Mouse (Mus musculus) fibroblast of lung, adult 2 months (primary cell): Measurements from ENCODE around the gene Ebf1.

Experiments used
- DNase-seq: peaks from one replicate; pipeline ENCODE4 v3.0.0-alpha.2; 2011; ENCODE audit warnings: low read depth

Ebf1 gene

DNA sequence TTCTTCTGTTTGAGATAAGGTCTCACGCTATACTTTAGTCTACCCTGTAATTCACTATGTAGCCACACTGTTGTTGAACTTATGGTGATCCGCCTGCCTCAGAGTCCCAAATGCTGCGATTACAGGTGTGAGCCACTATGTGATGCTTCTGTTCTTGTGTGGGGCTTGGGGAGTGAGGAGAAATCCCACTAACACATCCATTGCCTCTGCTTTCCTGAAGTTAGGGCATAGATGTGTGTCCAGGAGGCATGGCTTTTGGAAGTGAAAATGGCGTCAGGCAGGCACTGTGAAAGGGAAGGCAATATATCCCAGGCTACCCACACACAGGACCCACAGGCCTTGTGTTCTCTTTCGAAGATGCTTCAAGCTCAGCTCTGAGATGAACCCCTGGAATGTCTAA, 86.8 kb downstream of the Ebf1 start:
- DNase-seq = no peak

DNA sequence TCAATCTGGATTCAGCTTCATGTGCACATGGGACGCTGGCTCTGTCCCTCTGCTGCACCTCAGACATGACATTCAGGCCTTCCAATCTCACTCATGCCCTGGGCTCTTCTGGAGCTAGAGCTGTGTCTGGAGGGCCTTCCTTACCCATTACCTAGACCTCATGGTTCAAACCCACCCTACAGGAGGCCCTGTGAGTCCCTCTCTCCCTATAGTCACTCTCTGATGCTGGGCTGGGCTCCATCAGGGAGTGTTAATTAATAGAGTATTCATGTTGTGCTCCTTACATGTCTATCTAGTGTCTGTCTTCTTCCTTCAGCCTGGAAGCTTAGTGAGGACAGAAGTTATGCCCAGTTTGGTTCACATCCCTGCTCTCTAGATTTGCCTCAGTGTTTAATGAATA, 88.7 kb downstream of the Ebf1 start:
- DNase-seq = no peak

DNA sequence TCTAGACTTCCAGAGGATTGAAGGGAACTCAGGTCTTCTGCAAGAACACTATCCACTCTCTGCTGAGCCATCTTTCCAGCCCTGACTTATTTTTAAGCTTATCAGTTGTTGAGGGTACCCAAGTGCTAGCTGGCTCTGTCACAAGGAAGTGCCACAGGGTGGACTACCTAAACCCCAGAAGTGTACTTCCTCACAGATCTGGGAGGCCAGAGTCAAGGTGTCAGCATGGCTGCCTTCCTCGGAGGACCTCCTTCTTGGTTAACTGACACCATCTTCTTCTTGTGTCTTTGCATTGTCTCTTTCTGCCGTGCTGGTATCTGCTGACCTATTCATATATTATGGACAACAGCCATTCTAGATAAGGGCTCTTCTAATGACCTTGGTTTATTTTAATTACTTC, 89.3 kb downstream of the Ebf1 start:
- no peak for DNase-seq

DNA sequence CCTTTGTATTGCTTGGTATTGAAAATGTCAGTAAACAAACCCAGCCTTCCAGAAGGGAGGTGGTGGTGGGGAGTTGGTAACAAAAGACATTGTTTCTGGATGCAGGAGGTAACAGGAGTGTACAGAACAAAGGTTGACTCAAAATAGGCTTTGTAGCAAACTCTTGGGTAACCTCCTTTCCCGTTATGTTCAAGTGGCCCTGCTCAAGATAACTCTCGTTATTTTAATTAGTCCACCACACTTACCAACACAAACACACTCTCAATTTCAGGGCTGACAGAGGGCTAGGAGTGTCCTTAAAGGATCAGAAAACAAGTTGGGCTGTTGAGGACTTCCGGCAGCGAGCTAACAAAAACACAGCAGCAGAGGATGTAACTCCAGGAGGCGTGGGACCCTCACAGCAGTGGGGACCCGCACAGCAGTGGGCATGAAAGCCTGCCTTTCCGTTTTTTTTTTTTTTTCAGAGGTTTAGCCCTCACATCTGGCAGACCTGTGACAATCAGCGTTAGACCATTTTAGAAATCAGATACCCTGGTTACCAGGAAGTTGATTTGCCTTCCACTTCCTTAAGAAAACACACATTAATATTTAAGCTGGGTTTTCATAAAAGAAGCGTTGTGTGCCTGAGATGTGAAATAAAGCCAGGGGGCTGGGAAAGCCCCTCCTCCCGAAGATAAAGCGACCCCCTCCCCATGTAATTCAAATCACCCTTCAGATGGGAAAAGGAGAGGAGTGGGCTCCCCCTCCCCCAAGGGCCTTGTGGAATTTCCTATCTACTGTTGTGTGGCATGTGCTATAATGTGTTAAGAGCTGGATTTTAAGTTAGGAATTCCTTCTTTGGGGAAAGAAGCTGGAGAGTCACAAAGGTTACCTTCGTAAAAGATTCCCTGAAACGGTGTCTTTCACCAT, 90.5 kb downstream of the Ebf1 start:
- DNase-seq = no peak

DNA sequence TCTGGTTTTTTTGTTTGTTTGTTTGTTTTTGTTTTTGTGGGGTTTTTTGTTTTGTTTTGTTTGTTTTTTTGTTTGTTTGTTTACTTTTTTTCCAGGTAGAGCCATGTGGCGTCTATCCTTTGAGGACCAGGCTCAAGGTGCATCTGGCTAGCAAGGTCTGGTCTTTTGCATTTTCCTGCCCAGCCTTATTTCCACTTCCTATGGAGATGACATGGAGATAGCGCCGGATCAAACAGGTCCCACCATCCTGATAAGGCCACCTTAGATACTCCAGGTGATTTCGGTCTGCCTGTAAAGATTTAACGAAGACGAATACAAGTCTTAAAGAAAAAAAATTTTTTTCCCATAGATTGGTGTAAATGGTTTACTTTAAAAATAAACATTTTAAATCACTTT, 91.2 kb downstream of the Ebf1 start:
- no peak for DNase-seq

DNA sequence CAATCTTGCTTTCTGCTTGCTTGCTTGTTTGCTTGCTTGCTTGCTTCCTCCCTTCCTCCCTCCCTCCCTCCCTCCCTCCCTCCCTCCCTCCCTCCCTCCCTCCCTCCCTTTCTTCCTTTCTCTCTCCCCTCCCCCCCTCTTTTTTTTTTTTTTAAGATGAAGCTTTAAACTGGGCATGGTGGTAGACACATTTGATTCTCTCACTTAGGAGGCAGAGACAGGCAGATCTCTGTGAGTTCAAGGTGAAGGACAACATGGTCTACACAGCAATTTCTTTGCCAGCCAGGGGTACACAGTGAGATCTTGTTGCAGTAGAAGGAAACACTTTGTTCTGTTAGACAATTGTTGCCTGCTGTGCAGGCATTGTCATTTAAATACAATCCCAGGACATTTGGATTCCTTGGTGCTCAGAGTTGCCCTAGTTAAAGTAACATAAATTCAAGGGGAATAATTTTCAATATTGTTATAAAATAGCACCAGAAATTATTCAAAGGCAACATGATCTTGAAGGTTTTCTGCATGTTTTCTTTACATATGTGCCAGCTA, 92.0 kb downstream of the Ebf1 start:
- DNase-seq = no peak

DNA sequence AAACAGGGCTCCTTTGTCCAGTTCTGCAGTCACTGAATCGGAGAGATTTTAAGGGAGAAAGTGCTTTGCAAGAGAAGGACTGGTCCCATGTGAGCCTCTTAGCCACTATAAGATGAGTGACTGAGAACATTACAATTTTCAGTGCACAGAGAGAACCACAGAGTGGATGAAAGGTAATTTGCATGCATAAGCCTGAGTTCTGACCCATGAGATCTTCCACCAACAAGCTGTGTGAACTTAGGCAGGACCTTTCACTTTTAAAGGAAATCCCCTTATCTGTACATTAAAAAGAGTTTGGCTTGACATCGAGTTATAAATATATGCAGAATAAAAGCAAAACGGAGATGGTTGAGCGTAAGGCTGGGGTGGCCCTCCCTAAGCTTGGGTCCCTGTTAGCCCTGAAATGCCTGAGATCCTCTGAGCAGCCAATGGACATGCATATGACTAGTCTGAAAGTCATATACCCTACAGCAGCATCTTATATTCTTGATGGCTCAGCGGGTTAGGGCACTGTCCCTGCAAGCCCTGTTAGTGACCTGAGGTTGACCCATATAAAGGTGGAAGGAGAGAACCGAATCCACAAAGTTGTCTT, 92.8 kb downstream of the Ebf1 start:
- no peak for DNase-seq

DNA sequence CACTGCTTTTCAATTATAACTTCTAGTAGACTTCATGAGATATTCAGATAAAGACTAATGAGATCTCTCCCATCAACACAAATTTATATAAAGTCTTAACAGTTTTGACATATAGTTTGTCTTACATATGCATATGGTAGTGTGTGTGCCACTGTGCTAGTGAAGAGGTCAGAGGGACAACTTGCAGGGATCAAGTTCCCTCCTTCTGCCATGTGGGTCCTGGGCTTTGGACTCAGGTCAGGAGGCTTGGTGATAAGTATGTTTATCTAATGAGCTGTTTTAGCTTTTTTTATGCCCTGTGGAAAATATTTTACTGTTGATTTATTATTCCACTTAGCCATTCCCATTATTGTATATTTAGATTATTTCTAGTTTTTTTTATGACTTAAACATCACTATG, 93.7 kb downstream of the Ebf1 start:
- no peak for DNase-seq

DNA sequence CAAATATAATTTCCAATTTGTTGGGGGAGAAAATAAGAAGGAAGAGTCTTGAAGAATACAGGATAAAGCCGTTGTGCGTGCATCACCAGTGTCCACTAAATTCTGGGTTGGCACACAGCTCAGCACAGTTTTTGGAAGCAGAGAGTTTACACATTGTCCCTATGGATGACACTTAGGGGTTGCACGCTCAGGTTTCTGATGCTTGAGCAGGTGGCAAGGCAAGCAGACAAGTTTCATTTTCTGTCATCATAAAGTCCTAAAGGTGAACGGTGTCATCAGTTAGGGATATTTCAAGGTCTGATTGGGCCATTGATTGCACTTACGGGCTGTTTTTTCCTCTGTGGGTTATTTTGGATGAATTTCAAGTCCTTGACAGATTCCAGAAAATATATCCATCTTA, 97.1 kb downstream of the Ebf1 start:
- DNase-seq = no peak

DNA sequence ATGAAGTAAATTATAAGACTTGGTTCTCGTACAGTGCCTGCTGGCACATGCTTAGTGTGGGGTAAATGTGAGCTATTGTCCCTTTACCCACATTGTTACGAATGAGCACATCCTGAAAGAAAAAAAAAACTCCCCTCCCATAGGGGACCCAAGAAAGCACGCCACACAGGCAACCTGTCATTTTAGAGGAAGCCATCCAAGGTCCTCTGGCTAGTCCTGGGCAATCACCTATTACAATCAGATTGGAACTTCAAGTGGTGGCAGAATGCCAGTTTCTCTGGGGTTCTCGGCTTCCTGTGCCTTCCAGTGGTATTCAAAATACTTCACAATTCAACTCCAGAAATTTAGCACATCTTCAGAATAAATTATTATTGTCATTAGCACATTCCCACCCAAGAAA, 98.7 kb downstream of the Ebf1 start:
- no peak for DNase-seq

DNA sequence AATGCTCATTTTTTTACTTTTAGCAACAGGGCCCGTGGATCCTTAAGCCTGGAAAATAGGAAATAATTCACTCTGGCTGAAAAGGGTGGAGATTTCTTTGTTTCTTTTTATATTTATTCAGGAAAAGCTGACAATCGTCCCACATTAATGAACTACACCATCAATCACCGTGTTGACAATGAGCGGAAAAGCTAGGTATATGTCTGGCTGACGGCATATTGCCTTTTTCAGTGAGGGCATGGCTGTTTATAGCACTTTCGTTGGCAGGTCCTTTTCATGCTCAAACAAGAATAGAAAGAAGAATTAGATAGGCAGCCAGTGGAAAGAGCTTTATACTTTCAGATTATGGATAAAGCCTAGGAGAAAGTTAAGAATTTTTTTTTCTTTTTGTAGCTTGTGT, 99.8 kb downstream of the Ebf1 start:
- DNase-seq = no peak

DNA sequence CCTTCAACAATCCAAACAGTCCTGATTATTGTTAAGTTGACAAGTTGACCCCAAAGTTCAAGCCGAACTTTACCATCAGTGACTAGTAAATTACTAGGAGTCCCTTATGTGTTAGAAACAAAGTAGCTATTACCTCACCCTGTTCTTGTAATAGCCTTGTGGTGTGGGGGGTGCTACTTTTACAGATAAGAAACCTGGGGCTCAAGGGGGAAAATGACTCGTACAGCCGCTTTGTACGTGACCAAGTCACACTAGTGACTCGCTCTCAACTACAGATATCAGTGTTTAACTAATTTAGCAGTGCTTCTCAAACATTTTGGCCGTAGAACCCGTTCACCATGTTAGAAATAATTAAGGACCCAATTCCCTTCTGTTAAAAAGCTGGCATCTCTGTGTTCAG, 100.5 kb downstream of the Ebf1 start:
- DNase-seq = no peak

DNA sequence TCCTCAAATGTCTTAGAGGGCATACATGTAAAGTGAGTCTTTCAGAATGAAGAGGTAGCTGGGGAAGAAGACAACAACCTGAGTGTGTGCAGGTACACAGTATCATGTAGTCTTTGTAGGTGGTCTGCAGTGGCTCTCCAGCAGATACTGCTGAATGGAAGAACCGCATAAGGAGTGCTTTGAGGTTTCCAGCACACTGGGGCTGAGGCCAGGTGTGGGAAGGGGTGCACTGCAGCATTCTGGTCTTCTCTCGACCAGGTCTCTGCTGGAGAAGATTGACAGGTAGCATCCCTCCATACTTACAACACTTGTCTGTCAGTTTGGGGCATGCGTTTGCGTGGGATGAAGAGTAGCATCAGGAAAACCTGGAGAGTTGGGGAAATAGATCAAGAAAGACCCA, 104.9 kb downstream of the Ebf1 start:
- no peak for DNase-seq

DNA sequence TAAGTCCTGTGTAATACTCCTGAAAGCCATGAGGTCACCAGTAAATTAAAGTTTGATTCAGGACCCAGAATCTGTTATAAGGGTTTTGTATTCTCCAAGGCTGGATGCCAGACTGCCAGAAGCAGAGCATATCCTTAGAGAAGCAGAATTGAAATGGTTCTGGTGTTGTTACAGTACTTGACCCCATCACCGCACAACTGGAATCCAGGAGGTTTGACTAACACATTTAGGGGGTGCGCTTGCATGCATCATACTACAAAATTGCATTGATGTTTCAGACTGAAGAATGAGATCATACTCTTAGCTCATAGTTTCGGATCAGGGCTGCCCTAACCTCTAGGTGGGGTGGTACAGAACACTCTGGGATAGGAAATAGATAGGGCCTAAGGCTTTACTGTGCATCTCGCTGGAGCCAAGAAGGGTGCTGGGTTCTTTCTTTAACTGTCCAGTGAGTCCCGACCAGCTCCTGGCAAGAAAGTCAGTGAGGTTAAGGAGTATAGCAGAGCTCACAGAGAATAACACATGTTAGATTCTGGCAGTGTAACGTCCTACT, 106.9 kb downstream of the Ebf1 start:
- DNase-seq = no peak

DNA sequence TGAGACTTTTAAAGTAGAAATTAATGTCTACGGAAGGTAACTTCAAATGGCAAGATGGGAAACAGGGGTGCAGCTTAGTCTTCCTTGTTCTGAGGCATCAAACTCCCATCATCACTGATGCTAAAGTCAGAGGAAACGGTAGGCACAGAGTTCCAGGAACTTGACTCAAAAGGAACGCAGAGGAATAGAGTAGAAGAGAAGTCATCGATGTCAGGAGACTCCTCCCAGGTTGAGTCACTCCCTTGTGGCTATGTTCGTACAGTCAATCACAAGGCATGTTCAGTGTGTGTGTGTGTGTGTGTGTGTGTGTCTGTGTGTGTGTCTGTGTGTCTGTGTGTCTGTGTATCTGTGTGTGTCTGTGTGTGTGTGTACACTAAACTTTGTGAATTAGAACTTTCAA, 108.6 kb downstream of the Ebf1 start:
- peak; percentile 28 for DNase-seq

DNA sequence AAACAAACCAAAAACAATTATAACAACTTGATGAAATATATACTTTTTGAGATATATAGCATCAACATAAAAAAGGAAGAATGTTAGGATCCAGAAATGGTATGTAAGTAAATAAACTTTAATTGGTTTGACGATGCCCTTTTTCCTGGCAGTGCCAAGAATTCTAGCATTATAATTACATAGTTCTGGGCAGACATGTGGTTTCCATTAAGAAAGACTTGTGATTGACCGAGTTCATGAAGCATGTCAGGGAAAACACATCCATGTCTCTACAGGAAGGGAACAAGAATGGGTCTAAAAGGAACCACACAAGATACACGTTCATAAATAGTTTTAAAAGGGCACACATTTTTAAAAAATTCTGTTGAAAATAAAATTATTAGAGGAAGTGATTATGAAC, 110.3 kb downstream of the Ebf1 start:
- DNase-seq = no peak

DNA sequence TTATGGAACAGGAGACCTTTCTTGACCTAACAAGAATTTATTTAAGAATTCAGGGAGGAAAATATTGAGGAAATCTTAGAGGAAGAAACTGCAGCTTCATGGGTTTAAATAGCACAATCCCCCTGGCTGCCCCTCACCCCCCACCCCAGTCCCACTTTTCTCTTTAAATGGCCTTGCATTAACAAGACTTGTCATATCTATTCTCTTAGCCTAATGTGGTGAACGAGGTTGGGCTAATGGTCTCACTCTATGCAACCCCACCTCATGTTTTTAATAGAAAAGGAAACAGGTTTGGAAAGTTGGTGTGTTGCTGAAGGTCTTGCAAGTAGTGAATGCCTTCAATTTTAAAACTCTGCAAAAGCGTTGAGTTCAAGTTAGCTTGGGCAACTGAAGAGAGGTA, 110.7 kb downstream of the Ebf1 start:
- DNase-seq = no peak

DNA sequence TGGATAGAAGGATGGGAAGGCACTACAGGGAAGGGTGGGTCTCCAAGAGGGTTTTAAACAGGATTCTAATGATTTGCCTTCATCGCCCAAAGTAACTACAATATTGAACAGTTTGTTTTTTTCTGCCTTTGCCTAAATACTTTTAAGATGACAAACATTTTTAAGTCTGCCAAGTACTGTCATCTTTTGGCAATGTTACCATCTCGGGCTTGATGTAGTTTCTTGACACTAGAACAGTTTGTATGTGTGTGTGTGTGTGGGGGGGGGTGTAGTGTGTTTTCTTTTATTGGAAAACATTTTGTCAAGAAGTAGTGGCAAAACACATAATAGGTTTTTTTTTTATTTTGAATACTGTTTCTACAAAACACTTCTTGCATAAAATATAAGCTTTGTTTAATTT, 111.2 kb downstream of the Ebf1 start:
- no peak for DNase-seq

DNA sequence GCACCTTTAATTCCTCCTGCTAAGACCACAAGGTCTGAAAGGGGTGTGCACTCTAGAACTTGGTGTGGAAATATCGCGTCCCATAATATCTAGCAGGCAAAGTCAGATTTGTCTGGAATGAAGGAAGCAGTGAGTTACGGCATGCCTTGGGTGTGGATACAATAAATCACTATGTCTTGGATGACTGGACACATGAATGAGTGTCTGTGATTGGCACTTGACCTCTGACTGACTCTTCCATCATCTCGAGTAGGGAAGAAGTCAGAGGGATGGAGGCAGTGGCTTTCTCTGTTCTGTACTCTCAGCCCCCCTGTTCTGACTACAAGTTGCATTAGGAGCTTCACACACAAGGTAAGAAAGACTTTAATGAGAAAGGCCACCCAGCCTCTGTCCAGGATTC, 112.8 kb downstream of the Ebf1 start:
- DNase-seq = no peak

DNA sequence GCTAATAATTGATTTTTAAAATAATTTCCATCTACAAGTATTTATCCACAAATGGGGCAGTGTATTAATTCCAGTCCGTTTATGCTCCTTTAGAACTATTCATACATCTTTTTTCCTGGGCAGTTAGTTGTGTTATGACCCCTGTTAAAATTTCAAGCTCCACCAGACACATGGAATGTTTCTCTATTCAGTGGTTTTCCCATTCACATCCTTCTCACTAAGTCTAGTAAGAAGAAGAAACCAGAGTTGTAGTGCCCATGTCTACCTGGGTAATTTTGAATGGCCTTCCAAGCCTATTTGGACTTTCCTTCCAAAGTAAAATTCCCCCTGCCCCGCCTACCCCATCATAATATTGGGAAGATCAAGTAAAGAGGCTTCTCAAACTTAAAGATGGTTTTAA, 114.6 kb downstream of the Ebf1 start:
- no peak for DNase-seq

DNA sequence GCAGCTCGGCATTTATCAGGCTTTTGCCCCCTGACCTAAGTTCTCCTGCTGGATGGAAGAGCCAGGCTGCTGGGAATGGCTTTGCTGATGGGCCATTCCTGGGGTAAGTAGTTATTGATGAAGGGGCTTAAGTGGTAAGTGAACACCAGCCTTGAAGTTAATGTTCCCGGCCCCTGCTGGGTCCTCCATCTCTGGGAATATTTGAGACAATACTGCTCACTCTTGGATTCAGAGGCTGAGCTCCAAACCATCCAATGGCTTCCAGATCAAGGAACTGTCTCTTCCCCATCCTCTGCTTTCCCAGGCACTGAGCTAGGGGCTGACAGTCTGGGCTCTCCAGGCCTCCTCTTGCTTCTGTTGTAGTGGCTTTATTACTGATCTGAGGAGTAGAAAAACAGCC, 116.2 kb downstream of the Ebf1 start:
- DNase-seq = no peak

DNA sequence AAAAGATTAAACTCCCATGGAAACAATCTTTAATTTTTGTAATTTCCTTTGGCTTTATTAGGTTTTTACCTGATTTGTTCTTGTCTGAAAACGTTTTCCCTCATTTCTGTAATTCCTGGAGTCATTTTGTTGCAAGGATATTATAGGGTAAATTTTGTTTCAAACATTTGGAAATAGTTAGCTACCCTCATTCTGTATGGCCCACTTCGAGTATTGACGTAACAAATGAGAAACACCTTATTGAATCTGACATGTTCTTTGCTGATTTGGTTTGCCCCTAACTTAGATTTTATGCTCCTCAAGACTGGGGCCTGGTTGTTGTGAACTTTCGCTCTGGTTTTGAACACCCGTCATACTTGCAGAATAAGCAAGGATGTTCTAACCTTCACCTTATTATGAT, 120.9 kb downstream of the Ebf1 start:
- no peak for DNase-seq

DNA sequence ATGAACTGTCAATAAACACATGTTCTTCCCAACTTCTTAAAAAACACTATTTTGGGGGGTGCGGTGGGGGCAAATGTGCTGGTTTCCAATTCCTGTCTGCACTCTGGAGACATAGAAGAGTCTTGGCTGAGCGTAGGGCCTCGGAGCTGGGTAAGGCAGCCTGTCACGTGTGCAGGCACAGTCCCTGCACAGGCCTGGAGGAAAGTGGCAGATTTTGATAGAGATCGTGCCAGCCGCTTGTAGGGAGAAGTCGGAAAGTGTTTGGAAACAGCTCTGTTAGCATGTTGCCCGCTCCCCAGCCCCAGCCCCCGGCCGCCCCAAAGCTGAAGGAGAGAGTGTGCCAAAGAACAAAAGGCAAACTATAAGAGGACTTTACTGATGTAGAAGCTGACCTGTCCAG, 121.7 kb downstream of the Ebf1 start:
- no peak for DNase-seq
